Mouse (Mus musculus): ENCODE measurements around the gene Rsph9.

Gene Rsph9

DNA sequence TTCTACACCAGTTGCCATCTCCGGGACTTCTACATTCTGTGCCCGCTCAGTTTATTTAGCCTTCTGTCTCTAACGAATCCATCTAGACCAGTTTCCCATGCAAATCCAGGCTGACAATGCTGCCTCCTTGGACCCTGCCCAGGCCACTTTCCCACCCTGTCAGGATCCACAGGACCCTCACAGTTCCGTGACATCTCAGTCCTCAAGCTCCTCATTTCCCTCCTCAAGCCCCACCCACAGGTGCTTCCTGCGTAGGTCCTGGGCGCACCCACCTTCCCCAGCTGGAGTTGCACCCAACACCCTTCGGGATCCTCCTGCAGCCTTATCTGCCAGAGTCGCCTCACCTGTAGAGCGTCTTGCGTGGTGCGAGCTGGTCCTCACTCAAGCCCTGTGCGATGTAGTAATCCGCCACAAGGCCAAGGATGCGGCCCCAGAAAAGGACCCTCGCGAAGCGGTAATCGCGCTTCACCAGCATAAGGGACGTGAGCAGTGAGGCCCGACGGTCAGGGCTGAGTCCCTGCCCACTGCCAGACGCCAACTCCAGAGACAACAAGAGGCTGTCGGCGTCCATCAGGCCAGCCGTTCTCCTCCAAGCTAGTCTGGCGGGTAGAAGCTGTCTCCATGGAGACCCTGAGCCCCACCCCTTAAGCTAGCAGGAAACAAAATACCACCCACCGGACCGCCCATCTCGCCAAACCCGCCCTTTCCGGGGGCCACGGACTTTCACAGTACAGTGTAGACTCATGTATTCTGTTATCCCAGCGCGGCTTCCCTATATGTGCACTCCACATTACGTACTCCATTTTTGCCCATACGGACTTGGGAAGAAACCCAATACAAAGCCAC, at the start of gene Rsph9:
TSS of gene Rsph9 (minus strand) at position 639 of the 846 bp plus-strand sequence.
- peak; percentile 70 for DNase-seq (ENCODE audit: low read depth)

DNA sequence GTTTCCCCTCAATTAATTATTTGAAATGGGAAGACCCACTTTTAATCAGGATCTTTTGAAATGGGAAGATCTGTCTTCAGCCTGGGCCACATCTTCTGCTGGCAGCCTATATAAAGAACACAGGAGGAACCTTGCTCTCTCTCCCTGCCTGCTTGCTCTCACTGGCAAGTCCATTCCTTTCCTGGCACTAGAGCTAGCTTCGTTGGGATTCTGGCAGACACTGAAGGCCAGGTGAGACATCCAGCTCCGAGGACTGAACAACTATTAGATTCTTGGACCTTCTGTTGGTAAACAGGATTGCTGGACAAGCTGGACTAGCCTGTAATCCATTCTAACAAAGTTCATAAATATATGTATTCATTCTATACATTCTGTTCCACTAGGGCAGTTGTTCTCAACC, 44.8 kb upstream of the Rsph9 start:
- no peak for DNase-seq (ENCODE audit: low read depth)

DNA sequence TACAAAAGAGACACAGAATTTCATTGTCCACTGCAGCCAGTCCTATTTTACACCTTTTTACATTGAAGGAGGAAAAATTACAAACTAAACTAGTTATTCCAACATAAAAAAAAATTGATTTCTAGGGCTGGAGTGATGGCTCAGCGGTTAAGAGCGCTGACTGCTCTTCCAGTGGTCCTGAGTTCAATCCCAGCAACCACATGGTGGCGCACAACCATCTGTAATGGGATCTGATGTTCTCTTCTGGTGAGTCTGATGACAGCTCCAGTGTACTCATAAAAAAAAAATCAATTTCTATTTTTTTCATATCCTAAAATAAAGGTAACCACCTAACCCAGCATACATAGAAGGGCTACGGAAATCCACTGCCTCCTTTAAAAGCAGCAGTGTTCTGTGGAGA, 38.3 kb upstream of the Rsph9 start:
- no peak for DNase-seq (ENCODE audit: low read depth)

DNA sequence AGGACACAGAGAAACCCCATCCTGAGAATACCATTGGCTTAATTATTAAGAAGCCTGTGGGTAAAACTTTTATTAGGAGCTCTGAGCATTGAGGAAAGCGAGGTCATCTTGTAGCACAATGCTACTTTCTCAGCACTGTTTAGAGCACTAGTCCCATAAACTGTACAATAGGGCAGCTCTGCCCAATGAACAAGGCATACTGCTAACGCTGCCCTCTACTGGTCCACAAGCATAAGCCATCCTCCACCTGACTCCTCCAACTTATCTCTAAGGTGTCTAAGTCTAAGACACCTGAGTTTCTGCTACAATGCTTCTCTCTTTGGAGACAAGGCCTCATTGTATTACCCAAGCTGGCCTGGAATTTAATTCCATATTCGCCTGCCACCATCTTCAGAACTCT, 26.5 kb upstream of the Rsph9 start:
- DNase-seq (ENCODE audit: low read depth), result no peak

DNA sequence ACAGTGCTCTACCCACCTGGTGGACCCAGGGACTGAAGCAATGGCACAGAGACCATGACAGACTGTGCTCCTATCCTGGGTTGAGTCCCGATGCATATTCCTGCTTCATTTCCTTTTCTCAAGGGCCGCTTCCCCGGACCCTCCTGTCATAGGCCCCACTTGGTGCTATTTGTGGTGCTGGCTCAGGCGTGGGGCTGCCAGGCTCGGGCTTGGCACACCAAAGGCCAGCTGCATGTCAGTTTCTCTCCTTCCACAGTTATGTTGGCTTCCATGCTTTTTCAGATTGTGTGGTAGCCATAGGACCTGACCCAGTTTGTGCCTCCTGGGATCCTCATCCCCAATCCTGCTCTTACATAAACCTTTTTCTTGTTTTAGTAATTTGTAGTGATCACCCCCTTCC, 24.8 kb upstream of the Rsph9 start:
- no peak for DNase-seq (ENCODE audit: low read depth)

GRCm38 (mm10) chr17:46168318-46168717, 24.3 kb upstream of the Rsph9 start:
- DNase-seq (ENCODE audit: low read depth), result no peak

DNA sequence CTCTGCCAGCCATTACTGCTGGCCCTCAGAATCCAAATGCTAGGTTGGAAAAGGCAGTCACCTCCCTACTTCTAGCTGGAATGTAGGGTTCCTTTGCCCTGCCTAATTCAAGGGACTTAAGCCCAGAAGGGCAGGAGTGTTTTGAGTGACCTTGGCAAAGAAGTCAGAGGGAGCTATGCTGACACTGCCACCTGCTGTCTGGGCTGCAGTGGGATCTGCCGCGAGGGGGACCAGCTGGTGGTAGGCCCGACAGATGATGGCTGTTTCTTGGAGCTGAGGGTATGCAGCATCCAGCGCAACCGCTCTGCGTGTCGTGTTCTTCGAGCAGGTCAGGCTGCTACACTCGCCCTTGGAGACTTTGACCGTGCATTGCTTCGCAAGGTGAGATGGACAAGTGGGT, 23.0 kb upstream of the Rsph9 start:
- DNase-seq (ENCODE audit: low read depth), result no peak

DNA sequence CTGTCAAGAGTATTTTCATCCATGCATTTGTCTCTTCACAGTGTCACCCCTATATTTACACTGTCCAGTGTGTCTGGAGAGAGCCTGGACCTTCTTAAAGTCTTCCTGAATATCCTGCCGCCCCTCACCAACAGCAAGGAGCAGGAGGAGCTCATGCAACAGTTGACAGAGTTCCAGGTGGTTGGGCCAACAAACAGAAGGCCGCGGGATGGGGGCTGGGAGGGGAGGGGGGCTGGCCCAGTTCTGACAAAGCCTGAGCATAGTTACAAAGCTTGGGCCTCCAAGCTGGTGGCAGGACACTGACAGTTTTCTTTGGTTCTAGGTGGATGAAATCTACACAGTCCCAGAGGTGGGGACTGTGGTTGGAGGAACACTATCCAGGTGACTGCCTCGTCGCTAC, 22.3 kb upstream of the Rsph9 start:
- DNase-seq (ENCODE audit: low read depth), result no peak

DNA sequence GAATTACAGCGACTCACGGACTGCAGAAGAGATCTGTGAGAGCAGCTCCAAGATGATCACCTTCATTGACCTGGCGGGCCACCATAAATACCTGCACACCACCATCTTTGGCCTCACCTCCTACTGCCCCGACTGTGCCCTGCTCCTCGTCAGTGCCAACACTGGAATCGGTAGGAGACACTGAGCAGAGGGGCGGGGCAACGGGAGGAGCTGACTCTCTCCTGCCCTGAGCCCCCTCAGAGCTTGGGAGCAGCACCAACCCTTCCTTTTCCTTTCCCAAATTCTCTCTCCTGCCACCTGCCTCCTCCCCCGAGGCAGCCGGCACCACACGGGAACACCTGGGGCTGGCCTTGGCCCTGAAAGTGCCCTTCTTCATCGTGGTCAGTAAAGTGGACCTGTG, 21.4 kb upstream of the Rsph9 start:
- DNase-seq (ENCODE audit: low read depth), result no peak

- no peak for DNase-seq (ENCODE audit: low read depth)
These were observed 20.8 kb upstream of the Rsph9 start for GRCm38 (mm10) chr17:46164791-46165190.

DNA sequence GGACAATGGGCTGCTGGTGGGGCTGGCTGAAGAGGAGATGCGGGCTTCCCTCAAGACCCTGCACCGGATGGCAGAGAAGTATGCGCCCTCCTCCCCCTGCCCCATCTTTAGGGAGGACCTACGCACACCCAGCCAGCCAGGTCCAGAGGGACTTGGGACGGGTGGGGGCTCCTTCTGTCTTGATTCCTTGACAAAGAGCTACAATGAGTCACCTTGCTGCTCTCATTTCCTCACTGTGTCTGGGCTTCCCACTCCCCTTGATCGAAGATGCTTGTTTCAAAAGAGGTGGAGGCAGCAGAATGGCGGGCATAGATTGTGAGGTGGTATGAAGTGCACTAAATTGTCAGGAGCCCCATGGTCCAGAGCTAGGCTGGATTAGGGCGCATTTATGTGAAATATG, 20.3 kb upstream of the Rsph9 start:
- DNase-seq (ENCODE audit: low read depth), result no peak

GRCm38 (mm10) chr17:46162951-46163421, 19.0 kb upstream of the Rsph9 start:
- DNase-seq (ENCODE audit: low read depth), result no peak

DNA sequence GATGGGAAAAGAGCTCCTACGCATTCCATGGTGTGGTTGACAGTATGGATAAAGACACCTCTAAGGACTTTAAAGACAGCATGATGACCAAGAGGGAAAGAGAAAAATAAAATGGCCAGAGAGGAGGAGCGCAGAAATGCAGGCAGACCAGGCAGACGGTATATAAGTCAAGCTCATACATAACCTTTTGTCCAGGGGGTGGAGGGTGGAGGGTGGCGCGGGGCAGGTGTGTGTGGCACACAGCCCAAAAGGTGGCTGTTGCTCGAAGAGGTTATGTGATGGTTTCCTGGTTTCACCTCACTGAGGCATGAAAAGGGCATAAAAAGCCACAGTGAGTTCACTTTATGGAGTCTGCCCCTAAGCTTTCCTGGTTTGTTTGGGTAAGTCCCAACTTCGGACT, 18.5 kb upstream of the Rsph9 start:
- no peak for DNase-seq (ENCODE audit: low read depth)

DNA sequence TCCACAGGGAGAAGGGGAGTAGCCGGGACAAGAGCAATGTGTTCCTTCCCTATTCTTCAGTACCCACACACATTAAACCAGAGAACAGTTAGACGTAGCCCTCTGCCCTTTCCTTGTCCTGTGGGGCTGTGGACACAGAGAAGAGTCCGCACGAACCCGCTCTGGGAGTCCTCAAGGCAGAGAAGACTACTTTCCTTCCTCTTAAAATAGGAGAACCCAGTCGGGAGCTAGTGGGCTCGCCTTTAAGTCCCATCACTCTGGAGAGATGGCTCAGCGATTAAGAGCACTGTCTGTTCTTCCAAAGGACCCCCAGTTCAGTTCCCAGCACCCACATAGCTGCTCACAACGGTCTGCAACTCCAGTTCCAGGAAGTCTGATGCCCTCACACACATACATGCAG, 17.7 kb upstream of the Rsph9 start:
- no peak for DNase-seq (ENCODE audit: low read depth)

GRCm38 (mm10) chr17:46161179-46161578, 17.2 kb upstream of the Rsph9 start:
- no peak for DNase-seq (ENCODE audit: low read depth)

DNA sequence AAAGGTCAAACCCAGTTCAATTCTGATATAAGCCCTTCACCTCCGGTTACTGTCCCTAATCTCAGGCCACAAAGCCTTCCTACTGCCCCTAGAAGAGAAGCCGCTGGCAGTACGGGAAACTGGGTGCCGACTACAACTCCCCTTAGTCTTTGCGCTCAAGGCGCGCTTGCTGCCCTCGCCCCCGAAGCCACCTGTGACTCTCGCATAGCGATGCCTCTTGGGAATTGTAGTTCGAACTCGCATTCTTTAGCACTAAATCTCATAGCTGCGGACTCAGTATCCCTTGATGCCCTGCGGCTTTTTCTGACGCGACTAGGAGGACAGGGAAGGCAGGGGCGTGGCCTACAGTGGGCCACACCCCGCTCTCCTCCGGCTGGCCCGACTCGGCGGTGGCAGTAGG, 16.7 kb upstream of the Rsph9 start, which contains the start of gene Gtpbp2:
TSS of gene Gtpbp2 (plus strand) at position 347 of the 400 bp plus-strand sequence.
- DNase-seq (ENCODE audit: low read depth), result peak; percentile 96

- peak; percentile 94 for DNase-seq (ENCODE audit: low read depth)
These were observed 16.2 kb upstream of the Rsph9 start for GRCm38 (mm10) chr17:46160090-46160662.

- DNase-seq (ENCODE audit: low read depth), result no peak
These were observed 15.2 kb upstream of the Rsph9 start for GRCm38 (mm10) chr17:46159236-46159635.

- no peak for DNase-seq (ENCODE audit: low read depth)
These were observed 13.1 kb upstream of the Rsph9 start for GRCm38 (mm10) chr17:46157131-46157530.

DNA sequence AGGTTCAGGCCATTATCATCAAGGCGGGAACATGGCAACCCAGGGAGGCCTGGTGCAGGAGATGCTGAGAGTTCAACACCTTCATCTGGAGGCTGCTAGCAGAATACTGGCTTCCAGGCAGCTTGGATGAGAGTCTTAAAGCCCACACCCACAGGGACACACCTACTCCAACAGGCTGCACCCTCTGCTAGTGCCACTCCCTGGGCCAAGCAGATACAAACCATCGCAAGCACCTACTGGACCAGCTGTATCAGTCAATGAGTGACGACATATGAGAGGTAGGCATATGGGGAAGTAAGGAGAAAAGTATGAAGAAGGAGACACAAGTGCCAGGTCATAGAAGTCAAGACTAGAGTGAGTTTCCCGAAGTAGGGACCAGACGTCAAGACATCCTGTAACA, 12.7 kb upstream of the Rsph9 start:
- no peak for DNase-seq (ENCODE audit: low read depth)

DNA sequence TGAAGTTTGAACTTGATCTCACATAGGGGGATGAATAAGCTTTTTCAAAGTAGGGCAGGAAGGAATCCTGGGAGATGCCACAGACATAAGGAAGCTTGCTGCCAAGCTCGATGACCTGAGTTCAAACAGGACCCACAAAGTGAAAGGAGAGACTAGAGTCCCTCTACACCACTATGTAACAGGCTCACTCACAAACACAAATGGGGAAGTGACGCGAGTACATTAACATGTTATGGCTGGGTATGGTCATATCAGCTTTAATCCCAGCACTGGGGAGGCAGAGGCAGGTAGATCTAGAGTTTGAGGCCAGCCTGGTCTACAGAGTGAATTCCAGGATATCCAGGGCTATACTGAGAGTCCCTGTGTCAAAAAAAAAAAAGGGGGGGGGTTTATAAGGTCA, 10.3 kb upstream of the Rsph9 start:
- no peak for DNase-seq (ENCODE audit: low read depth)

DNA sequence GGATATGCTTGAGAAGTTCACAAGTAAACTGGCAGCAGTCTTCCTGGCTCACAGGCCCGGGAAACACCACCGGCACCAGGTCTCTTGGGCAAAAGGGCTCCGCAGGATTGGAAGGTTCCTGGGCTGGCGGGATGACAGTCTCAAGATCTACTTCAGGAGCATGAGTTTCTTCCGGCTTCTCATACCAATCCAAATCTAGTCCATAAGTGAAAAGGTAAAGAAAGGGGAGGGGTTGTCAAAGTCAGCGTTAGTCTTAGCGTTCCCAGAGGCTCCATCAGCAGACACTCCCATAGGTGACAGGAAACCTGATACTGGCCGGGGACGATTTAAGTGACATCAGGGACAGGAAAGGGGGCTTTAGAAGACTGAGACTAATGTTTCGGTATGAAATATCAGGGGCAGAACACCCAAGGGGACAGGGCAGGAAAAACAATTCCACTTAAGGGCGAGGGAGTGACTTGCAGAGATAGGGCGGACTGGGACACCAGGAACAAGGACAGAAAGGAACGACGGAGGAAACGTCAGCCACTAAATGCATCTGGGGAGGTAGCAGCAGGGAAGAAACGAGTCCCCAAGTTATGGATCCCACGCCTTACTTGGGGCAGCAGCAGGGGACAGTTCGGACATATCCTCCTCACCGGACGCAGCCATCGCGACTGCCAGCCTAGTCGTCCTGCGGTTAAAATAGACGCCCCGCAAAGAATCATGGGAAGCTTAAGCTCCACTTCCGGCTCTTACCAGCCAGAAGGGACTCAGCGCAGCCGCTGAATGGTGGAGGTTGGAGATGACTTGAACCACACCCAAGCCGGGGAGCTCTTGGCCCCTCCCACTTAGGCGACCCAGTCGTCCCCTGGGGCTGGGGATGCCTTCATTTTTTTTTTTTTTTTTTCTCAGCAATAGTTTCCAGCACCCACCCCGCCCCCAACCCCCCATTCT, 9.1 kb upstream of the Rsph9 start, which contains the start of gene Mad2l1bp:
TSS of gene Mad2l1bp (minus strand) at position 707 of the 936 bp plus-strand sequence.
- peak; percentile 90 for DNase-seq (ENCODE audit: low read depth)
